Mouse (Mus musculus) embryonic fibroblast, embryonic 13.5 days (primary cell): ENCODE results near the gene Gcn1l1.

Experiments used
- CTCF ChIP-seq: IDR thresholded peaks from 2 replicates; pipeline ENCODE4 v1.5.1; 2011; ENCODE audit warnings: mild to moderate bottlenecking, control low read depth, low read length, moderate library complexity, borderline replicate concordance; ENCODE audit not compliant: insufficient read depth
- POLR2A ChIP-seq: IDR thresholded peaks from 2 replicates; pipeline ENCODE4 v1.6.1; 2011; ENCODE audit warnings: low read depth, mild to moderate bottlenecking, control low read depth, low read length, moderate library complexity

- TF ChIP-seq POLR2A: no peak
- TF ChIP-seq CTCF: no peak
Measured at GRCm38 (mm10) chr5:115543509-115544253, 21.4 kb upstream of the Gcn1l1 start.
